Mouse (Mus musculus) NIH3T3 (cell line): ENCODE data around the gene Fkbp8.

Source experiments
- DNase-seq: peaks from one replicate; pipeline ENCODE4 v3.0.0-alpha.2; 2012; ENCODE audit warnings: low read depth

Gene Fkbp8

GRCm38 (mm10) chr8:70527512-70528181 is at the start of gene Fkbp8, which contains the start of gene Kxd1:
TSS of gene Fkbp8 (plus strand) at chr8:70527724.
TSS of gene Kxd1 (minus strand) at chr8:70527956.
- peak; percentile 96 for DNase-seq

- no peak for DNase-seq
These were observed 45.6 kb upstream of the Fkbp8 start for GRCm38 (mm10) chr8:70481908-70482307.

- no peak for DNase-seq
These were observed 44.6 kb upstream of the Fkbp8 start for GRCm38 (mm10) chr8:70482943-70483342.

GRCm38 (mm10) chr8:70486191-70486681 is 41.3 kb upstream of the Fkbp8 start:
- no peak for DNase-seq

- DNase-seq = no peak
These were observed 40.5 kb upstream of the Fkbp8 start, which contains the start of gene Tmem59l for GRCm38 (mm10) chr8:70486941-70487520. TSS of gene Tmem59l (minus strand) at chr8:70487358.

GRCm38 (mm10) chr8:70487993-70488796 is 39.3 kb upstream of the Fkbp8 start:
- no peak for DNase-seq

- no peak for DNase-seq
These were observed 38.5 kb upstream of the Fkbp8 start for GRCm38 (mm10) chr8:70488931-70489470.

- DNase-seq = peak; percentile 63
These were observed 37.9 kb upstream of the Fkbp8 start for GRCm38 (mm10) chr8:70489576-70489975.

- DNase-seq = no peak
These were observed 37.3 kb upstream of the Fkbp8 start for GRCm38 (mm10) chr8:70490061-70490879.

GRCm38 (mm10) chr8:70490880-70491495 is 36.5 kb upstream of the Fkbp8 start:
- DNase-seq = no peak

- peak; percentile 65 for DNase-seq
These were observed 34.6 kb upstream of the Fkbp8 start, which contains the start of gene Crlf1 for GRCm38 (mm10) chr8:70492664-70493640. TSS of gene Crlf1 (plus strand) at chr8:70493158.

GRCm38 (mm10) chr8:70493692-70494415 is 33.7 kb upstream of the Fkbp8 start:
- peak; percentile 59 for DNase-seq

GRCm38 (mm10) chr8:70494416-70494945 is 33.0 kb upstream of the Fkbp8 start:
- DNase-seq = no peak

GRCm38 (mm10) chr8:70495001-70495770 is 32.3 kb upstream of the Fkbp8 start:
- DNase-seq = no peak

- DNase-seq = peak; percentile 61
These were observed 31.8 kb upstream of the Fkbp8 start for GRCm38 (mm10) chr8:70495771-70496062.

- DNase-seq = no peak
These were observed 26.9 kb upstream of the Fkbp8 start for GRCm38 (mm10) chr8:70500386-70501301.
